Mouse (Mus musculus): ENCODE measurements at regions not wholly inside any gene's neighbourhood (a gene's known extent, or its start where the extent isn't known, plus 50 kb on each side); places are given as distances from the start of the nearest gene placed in this dataset.

GRCm38 (mm10) chr16:78697514-78698209 is 121.2 kb upstream of the D16Ertd472e start:
- TF ChIP-seq CTCF (IDR thresholded peaks at IDR 0.05) (no peak), EP300 (IDR thresholded peaks at IDR 0.05) (no peak)
